Mouse (Mus musculus) spleen, postnatal 14 days (tissue): ENCODE measurements around the gene Rab21.

Experiments used
- DNase-seq, 2 experiments: peaks; one replicate each; pipeline ENCODE4 v3.0.0; 2021 to 2022; ENCODE audit warnings: low spot score in 2 of 2

Rab21 gene

DNA sequence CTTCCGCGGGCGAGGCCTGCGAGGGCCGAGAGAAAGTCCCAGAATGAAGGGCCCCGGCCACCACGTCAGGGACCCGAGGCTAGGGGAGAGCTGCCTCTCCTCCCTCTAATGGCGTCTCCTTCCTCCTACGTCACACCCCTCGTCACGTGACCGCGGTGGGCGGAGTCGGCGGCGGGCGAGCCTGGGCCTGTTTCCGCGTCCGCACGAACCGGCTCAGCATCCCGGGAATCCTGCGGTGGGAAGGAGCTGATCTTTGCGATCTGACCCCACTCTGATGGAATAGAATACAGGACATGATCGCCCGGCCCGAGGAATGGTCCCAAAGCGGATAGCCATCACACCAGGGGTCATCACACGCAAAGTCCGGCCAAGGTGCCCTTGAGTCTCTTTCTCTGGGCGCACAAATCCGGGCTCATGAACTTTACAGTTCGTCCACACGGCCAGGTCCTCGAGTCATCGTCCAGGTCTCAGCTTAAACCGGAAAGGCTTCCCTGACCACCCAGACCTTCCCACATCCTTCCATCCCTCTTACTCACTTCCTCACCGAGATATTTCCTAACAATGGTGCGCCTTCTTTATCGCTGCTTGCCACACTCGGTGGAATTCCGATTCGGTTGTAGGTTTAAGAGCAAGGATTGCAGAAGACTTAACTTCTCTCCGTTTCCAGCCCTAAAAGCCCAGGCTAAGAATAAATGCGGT lies at the start of gene Rab21:
TSS of gene Rab21 (minus strand) at position 122 of the 699 bp plus-strand sequence.
- peak; percentile 97 to 99 for DNase-seq

DNA sequence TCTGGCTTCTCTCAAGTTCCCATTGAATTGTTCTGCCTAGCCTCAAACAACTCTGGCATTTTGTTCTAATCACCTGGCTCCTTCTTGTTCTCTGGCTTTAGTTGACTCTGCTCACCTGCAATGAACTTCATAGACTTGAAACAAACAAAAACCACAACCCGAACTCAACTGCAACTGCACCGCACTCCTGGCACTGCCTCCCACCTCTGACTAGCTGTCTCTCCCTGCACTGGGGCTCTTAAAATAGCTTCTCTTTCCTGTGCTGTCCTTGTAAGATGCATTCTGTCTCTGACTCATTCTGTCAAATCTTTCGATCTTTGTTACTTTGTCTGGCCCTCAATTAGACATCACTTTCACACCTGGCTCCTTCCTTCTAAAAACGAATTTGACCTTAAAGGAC lies 47.8 kb upstream of the Rab21 start:
- no peak for DNase-seq

DNA sequence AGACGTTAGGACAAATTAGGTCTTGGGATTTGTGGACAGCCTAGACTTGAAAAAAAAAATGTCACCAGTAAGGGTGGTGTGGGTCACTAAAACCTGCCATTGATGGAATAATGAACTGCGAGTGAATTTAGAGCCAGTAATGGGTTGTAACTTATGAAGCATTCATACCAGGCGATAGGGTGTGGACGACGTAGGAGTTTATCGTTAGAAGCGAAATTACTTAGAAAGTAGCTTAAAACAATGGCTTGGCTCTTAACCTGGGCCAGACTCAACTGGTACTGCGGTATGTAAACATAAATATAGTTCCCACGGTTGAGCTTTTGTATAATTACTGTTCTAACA lies 47.2 kb upstream of the Rab21 start:
- no peak for DNase-seq

DNA sequence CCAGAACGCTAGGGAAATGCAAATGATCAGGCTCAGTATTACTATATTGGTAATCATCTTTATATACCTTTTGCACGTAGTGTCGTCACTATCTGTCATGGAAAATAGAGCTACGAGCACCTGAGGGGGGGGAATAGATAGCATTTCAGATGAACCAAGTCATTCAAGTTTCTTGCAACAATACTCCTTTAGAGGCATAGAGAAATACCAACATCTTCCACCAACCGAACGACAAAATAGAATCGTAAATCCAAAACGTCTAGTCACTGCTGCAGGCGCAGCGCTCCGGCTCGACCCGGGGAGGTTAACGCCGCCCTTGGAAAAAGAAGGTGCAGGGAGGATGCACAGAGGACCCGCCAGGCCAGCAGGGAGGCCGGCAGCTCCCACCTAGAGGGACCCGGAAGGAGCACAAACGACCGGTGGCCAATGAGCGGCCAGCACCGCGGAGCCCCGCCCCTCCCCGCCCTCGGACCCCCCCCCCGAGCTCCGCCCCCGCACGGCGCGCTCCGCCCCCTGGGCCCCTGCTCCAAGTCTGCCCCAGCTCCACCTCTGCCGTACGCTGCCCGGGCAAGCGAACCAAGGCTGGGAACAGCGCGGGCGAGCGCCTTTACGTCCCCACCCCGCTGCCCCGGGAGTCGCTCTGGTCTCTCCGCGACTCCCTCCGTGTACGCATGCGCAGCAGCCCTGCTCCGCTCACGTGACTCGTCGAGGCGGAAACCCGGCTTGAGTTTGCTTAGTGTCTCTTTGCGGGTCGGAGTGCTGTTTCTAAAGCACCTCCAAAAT lies 46.6 kb upstream of the Rab21 start, which contains the start of gene Tmem19:
TSS of gene Tmem19 (minus strand) at position 662 of the 783 bp plus-strand sequence.
- peak; percentile 90 to 92 for DNase-seq

DNA sequence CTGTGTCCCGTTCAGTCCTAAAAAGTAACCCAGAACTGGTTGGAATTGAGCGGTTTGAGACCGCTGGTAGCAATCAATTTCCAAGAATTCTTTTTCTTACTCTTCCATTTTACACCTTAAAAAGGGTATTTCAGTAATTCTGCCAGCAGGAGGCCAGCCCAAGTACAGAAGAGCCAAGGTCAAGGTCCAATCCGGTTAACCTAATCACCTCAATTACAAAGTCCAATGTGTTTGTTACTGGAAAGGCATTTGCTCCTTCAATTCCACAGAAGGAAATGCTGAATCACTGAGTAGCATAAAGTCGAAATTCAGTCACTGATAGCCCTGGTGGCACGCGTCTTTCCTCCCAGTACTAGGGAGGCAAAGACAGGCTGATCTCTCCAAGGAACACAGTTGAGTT lies 43.7 kb upstream of the Rab21 start:
- DNase-seq, result no peak

DNA sequence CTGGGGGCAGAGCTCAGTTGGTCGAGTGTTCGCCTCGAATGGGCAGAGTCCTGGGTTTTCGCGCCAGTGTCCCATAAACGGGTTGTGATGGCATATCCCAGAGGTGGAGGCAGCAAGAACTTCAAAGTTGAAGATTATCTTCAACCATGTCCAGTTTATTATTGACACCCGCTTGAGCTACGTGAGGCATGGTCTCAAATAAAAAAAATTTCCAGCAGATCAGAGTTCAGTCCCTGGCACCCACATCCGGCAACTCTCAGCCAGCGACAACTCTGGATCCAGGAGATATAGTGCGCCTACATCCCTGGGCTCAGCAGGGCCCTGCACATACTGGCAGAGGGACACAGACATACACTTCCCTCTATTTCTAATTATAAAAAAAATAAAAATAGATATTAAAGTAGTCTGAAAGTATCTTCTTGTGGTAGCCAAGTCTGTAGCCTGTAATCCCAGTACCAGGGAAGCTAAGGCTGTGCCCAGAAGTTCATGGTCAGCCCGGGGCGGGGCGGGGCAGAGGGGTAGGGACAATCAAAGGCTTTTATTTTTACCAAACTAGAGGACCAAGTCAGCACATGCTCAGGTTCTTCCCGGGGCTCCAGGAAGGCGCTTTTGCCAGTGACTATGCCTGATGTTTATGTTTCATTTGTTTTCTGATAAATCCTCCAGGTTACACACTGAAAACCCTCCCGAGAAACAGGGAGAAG lies 43.0 kb upstream of the Rab21 start:
- no peak for DNase-seq

DNA sequence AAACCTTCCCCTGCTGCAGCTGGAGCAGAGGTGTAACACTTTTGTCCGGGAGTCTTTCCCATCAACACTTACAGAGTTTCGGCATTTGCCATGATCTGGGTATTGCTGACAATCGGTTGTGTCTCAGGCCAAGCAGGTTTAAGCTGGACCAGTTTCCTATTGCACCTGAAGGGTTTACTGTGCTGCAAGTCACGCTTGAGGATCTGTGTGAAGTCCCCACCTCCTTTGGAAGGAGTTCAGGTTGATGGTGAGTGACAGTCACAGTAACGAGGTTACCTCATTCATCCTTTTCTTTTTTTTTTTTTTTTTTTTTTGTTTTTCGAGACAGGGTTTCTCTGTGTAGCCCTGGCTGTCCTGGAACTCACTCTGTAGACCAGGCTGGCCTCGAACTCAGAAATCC lies 40.7 kb upstream of the Rab21 start:
- DNase-seq, result no peak

DNA sequence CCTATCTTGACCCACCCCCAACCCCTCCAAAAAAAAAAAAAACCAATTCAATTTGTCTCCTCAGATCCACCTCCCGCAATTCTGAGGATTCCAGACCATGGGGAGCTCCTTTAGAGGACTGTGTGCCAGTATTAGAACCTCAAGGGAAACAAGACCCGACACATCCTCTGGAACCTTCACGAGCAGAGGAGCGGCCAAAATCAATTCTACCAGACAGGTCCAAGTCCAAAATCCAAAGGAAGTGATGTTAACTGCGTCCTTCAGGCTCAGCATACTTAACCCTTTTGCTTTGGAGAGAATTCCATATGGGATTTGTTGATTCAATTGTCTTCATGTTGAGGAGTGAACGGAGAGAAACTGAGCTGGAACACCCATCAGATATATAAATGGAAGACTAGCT lies 39.6 kb upstream of the Rab21 start:
- DNase-seq, result no peak

DNA sequence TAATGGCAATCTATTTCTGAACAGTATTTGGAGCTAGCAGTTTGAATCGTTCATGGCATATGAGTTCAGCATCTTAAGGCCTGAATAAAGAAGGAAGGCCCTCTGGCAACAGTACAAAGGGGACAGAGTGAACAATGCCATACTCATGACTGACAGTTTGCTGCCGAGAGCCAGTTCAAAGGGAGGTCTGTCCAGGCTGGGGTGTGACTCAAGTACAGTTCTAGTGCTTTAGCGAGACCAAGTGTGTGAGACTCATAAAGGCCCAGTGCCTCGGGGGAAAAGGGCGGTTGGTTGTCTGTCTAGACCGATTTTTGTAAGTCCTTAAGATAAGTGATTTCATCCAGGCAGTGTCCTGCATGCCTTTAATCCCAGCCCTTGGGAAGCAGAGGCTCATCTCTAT lies 39.2 kb upstream of the Rab21 start:
- no peak for DNase-seq

DNA sequence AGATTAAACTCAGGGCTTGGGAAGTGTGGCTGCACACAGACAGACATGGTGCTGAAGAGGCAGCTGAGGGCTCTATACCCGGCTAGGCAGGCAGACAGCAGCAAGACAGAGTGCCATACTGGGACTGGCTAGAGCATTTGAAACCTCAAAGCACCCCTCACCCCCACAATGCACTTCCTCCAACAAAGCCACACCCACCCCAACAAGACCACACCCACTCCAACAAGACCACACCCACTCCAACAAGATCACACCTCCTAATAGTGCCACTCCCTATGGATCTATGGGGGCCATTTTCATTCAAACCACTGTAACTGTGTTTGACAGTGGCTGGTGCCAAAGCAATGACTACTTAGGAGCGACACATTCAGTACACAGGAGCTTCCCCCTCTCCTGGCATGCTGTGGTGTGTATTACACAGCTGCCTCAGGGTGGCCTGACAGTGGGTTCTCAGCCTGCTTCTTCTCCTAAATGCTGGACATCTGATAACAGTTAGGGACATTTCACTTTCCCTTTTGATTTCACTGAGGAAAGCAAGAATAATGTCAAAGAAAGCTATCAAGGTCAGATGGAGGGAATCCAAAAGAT lies 35.5 kb upstream of the Rab21 start:
- DNase-seq, result no peak

DNA sequence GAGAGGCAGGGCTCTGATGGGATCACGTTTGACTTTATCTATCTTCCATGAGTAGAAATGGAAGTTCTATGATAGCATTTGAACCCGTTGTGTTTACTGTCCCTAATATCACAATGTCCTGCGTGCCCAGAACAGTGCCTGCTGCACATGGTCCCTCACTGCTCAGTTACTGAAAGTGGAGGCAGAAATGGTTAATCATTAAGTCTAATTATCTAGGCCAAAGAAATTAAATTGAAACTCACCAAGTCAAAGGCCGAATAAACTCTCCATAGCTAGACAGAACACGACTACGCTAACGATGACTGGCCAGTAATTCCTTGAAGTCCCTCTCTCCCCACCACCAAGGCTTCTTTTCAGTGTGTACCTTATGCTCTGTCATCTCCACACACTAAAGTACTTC lies 34.1 kb upstream of the Rab21 start:
- no peak for DNase-seq

DNA sequence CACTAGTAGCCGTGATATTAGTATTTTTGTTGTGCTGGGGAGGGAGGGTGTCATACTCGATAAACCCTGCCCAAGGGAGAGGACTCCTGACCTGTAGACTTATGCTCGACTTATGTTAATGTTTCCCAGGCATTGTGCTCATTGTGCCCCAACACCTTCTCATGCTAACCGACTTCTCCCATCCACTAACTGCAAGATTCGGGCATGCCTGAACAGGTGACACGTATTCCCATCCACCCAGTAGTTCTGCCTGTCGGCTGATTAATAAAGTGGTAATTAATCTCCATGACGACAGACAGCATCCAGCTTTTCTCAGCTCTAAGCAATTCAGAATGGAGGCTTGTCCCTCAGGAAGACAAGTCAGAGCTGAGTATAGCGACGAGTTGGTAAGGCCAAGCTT lies 33.6 kb upstream of the Rab21 start:
- DNase-seq, result no peak

DNA sequence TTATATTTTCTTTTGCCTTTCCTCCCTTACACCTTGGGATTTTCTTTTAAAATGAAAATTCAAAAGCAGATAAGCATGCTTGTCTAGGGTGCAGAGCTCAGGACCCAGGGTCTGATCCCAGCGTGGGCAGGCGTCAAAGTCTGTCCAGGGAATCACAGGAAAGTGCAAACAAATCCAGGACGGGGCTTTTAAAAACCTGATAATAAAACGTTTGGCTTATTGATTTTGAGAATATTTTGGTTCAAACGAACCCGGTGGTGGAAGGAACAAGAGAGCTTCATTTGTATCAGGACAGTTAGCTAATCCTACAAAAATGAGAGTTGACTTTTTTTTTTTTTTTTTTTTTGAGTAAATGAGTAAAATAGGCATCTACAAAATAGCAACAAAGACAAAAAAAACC lies 32.7 kb upstream of the Rab21 start:
- no peak for DNase-seq

DNA sequence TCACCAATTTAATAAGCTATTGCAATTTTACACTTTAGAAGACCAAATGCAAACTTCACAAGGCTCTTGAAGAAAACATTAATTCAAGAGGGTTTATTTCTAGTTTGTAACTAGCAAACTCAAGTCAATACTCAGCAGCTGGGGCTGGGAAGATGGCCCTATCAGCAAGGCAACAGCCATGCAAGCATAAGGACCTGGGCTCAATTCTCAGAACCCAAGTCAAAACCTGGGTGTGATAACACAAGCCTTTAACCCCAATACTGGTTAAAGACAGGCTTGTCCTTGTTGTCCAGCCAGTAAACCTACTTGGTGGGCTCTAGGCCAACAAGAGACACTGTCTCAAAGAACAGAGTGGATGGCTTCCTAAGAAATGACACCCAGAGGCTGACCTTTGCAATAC lies 31.1 kb upstream of the Rab21 start:
- DNase-seq, result no peak

DNA sequence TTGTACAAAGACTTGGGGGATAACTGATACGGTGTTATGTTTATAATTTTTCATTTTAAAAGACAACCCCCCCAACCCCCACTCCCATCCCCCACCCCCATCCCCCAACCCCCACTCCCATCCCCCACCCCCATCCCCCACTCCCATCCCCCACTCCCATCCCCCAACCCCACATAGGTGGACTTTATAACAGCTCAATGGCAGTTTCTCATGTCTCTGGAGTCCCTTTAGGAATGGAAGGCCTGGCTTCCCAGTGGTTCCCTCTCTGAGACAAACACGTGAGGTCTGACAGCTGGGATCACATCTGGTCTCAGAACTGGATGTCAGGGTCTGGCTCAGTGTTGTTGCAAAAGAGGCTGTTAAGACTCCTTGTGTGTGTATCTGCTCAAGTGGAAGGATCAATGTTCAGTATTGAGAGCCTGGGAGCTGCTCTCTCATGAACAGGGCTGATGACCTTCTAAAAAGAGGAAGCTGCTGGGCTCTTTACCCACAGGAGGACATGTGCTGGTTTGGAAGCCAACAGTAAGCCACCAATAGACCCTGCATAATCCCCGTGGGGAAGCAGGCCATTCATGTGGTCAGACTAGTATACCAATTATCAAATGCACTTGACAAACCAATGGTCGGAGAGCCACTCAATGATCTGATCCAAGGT lies 27.5 kb upstream of the Rab21 start:
- no peak for DNase-seq

DNA sequence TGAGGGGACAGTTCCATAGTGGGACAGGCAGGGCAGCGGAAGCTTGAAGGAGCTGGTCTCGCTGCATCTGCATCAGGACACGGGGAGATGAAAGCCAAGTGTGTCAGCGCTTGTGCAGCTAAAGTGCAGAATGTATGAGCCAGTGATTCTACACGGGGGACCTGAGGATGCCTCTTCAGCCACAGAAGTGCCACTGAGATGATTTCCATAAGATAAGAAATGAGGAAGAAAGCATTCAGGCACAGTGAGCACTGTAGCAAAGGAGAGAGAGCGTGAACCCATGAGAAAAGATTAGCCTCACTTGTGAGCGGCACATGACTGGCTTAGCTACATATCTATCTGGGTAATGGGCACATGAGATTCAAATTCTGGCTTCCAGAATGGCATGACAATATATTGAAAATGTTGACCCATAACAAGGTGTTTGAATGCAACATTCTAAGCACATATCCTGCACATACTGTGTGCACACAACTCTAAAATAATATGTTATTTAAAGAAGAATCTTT lies 24.5 kb upstream of the Rab21 start:
- no peak for DNase-seq

DNA sequence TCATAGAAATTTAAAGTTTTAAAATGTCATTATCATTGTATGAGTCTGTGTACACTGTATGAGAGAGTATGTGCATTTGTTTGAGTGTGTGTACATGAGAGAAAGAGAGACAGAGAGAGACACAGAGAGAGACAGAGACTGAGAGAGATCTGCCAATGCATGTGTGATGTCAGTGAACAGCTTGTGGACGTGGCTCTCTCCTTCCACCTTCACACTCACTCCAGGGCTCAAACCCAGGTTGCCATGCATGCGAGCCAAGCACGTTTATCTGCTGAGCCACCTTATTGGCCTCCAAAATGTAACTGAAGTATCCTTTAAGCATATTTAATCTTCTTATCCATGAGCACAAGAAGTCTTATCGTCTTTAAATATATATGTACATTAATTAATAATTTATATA lies 21.5 kb upstream of the Rab21 start:
- no peak for DNase-seq

DNA sequence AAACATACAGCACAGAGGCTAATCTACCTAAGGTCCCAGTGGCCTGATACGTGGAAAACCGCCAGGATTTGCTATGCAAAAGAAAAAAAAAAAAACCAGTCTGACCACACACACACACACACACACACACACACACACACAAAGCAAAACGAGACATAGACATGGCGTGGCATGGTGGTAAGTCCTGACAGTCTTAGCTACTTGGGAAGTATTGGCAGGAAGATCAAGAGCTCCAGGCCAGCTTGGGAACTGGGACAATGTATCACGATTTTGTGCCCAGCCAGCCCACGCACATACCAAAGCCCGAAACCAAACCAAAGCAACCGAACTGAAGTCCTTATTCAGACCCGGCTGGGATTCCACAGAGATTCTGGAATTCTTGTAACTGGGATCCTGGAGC lies 18.1 kb upstream of the Rab21 start:
- DNase-seq, result no peak

DNA sequence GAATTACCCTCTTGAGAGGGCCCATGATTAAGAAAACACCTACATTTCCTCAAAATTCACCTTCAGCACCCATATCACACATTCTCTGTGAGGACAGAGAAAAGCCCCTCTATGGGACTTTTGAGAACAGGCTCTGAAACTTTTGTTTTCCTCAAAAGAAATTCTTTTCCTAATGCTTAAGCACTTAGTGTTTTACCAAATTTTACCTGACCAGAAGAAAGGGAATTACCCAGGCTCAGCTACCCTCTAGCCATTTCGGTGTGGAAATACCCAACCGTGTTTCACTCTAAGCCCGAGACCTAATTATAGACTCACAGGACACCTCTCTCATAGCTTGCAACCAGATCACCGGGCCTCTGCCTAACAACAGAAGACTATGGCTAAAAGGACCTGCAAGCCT lies 17.6 kb upstream of the Rab21 start:
- DNase-seq, result no peak

DNA sequence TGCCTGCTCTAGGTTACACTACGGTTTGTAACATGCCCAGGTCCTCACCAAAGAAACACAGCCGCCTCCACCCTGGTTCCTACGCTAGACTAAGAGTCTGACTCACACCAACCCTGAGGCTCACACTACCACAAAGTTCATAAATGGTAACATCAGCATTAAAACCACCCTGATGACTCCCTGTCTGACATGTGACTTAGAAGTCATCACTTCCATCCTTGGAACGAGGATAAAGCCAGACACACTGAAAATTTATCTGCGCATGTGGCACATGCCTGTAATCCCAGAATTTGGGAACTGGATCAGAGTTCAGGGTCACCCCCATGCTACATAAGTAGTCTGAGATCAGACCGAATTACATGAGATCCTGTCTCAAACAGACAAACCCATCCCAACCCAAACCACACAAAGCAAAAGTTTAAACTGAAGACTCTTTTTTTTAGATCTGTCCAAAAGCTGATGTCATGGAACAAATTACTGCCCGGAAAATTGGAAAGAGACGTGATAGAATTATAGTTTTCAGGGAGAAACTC lies 17.1 kb upstream of the Rab21 start:
- DNase-seq, result no peak

DNA sequence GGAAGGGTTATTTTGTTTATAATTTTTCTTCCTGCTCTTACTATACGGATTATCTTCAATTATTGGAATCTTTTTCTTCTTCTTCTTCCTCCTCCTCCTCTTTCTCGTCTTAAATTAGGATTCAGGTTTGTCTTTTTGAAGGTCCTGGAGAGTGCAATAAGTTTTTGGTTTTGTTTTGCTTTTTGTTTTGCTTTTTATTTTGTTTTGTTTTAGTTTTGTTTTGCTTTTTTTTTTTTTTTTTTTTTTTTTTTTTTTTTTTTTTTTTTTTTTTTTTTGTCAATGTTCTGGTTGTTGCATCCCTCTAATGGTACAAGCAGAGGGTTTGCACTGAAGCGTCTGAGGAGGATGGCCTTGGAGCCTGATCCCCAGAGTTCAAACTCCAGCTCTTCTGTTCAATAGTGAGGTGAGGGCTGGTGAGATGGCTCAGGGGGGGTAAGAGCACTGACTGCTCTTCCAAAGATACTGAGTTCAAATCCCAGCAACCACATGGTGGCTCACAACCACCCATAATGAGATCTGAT lies 13.7 kb upstream of the Rab21 start:
- DNase-seq, result no peak
